Mouse (Mus musculus) layer of hippocampus, adult 11-12 months (tissue): ENCODE measurements around the gene Nol4l.
A peak's percentile ranks its signal among the peaks of the same experiment; 100 is the strongest.
"Not testable (repeated sequence)": the region's sequence is repeated elsewhere in the genome, so short reads cannot be mapped to it uniquely, and the experiment has no call there.

ENCODE experiments used
- DNase-seq: peaks from one replicate; pipeline ENCODE4 v3.0.0; 2022; ENCODE audit warnings: low spot score

The Nol4l gene

GRCm38 (mm10) chr2:153511562-153511961 is 18.2 kb downstream of the Nol4l start:
- no peak for DNase-seq

GRCm38 (mm10) chr2:153510136-153510535 is 19.6 kb downstream of the Nol4l start:
- DNase-seq = no peak

- no peak for DNase-seq
Observed at GRCm38 (mm10) chr2:153509211-153510029, 20.4 kb downstream of the Nol4l start.

- DNase-seq = no peak
Observed at GRCm38 (mm10) chr2:153508405-153508804, 21.4 kb downstream of the Nol4l start.

GRCm38 (mm10) chr2:153507969-153508368 is 21.8 kb downstream of the Nol4l start:
- no peak for DNase-seq

- DNase-seq = no peak
Observed at GRCm38 (mm10) chr2:153506385-153506784, 23.4 kb downstream of the Nol4l start.

GRCm38 (mm10) chr2:153499154-153499553 is 30.6 kb downstream of the Nol4l start:
- DNase-seq = no peak

GRCm38 (mm10) chr2:153496898-153497297 is 32.9 kb downstream of the Nol4l start:
- no peak for DNase-seq

- DNase-seq = no peak
Observed at GRCm38 (mm10) chr2:153496301-153496700, 33.5 kb downstream of the Nol4l start.

GRCm38 (mm10) chr2:153495818-153496217 is 34.0 kb downstream of the Nol4l start:
- no peak for DNase-seq

- not testable (repeated sequence) for DNase-seq
Observed at GRCm38 (mm10) chr2:153495391-153495790, 34.4 kb downstream of the Nol4l start.

GRCm38 (mm10) chr2:153494293-153494811 is 35.4 kb downstream of the Nol4l start:
- no peak for DNase-seq

GRCm38 (mm10) chr2:153493781-153494292 is 35.9 kb downstream of the Nol4l start:
- DNase-seq = no peak

GRCm38 (mm10) chr2:153493393-153493731 is 36.4 kb downstream of the Nol4l start:
- no peak for DNase-seq

- DNase-seq = peak; percentile 63
Observed at GRCm38 (mm10) chr2:153492573-153493392, 37.0 kb downstream of the Nol4l start, which contains the start of gene 4930404H24Rik. 4930404H24Rik (plus strand) TSS chr2:153492790.

- DNase-seq = no peak
Observed at GRCm38 (mm10) chr2:153492179-153492517, 37.6 kb downstream of the Nol4l start.

- no peak for DNase-seq
Observed at GRCm38 (mm10) chr2:153491512-153492178, 38.1 kb downstream of the Nol4l start.

GRCm38 (mm10) chr2:153490940-153491339 is 38.8 kb downstream of the Nol4l start:
- no peak for DNase-seq

- no peak for DNase-seq
Observed at GRCm38 (mm10) chr2:153490116-153490515, 39.7 kb downstream of the Nol4l start.

- DNase-seq = no peak
Observed at GRCm38 (mm10) chr2:153484071-153484470, 45.7 kb downstream of the Nol4l start.

- peak; percentile 65 for DNase-seq
Observed at GRCm38 (mm10) chr2:153483118-153483983, 46.4 kb downstream of the Nol4l start.

- no peak for DNase-seq
Observed at GRCm38 (mm10) chr2:153481861-153482120, 48.0 kb downstream of the Nol4l start.
